Mouse (Mus musculus) liver, embryonic 15.5 days (tissue): Measurements from ENCODE around the gene Hsf2bp. TPM values are rescaled to one million over a fixed set of nuclear protein-coding genes. Genes with fewer than 3 reads are reported as not detected.

Experiments
- ATAC-seq: fragments of 200-750 bp; cut with Nextera tagmentation; 2 replicates; pipeline ENCODE4 v1.8.0; 2017; ENCODE audit warnings: moderate number of reproducible peaks, mild to moderate bottlenecking, moderate library complexity; ENCODE audit not compliant: insufficient read depth
- H3K27ac ChIP-seq: fragments of 300-500 bp; sonication (generic); replicated peaks from 2 replicates; pipeline ENCODE4 v1.5.1; 2015; ENCODE audit warnings: mild to moderate bottlenecking, inconsistent platforms
- H3K27me3 ChIP-seq: fragments of 300-500 bp; sonication (generic); 2 replicates; pipeline ENCODE4 v1.6.1; 2015; ENCODE audit warnings: mild to moderate bottlenecking, inconsistent platforms
- H3K36me3 ChIP-seq: fragments of 300-500 bp; sonication (generic); replicated peaks from 2 replicates; pipeline ENCODE4 v1.6.1; 2015; ENCODE audit warnings: moderate library complexity, mild to moderate bottlenecking, inconsistent platforms
- H3K4me1 ChIP-seq: fragments of 300-500 bp; sonication (generic); replicated peaks from 2 replicates; pipeline ENCODE4 v1.6.1; 2015; ENCODE audit warnings: inconsistent platforms
- H3K4me2 ChIP-seq: fragments of 300-500 bp; sonication (generic); 2 replicates; pipeline ENCODE4 v1.6.1; 2015; ENCODE audit warnings: moderate library complexity, mild to moderate bottlenecking, inconsistent platforms
- H3K4me3 ChIP-seq: fragments of 300-500 bp; sonication (generic); replicated peaks from 2 replicates; pipeline ENCODE4 v1.5.1; 2015; ENCODE audit warnings: mild to moderate bottlenecking, inconsistent platforms
- H3K9ac ChIP-seq: fragments of 300-500 bp; sonication (generic); 2 replicates; pipeline ENCODE4 v1.6.1; 2015; ENCODE audit warnings: moderate library complexity, mild to moderate bottlenecking, inconsistent platforms
- H3K9me3 ChIP-seq: fragments of 300-500 bp; sonication (generic); replicated peaks from 2 replicates; pipeline ENCODE4 v1.6.1; 2016; ENCODE audit warnings: inconsistent platforms
- WGBS: fragments of 180-500 bp; shearing (Covaris S2); methylation state at CpG from one replicate; pipeline ENCODE4 v1.1.7; 2015; ENCODE audit warnings: mixed read lengths; ENCODE audit not compliant: insufficient replicate concordance; 5-methylcytosine and 5-hydroxymethylcytosine counted together
- polyA plus RNA-seq: library from polyadenylated mRNA; unstranded; fragments of >200 nt; fragmentation: Nextera tagmentation; extraction: Ambion mirVana; gene quantifications from 2 replicates; pipeline ENCODE4 v1.2.1, GENCODE M21; 2015

Hsf2bp gene
- polyA plus RNA-seq, 1 experiment from 2014 or later, result 0.21 TPM

DNA sequence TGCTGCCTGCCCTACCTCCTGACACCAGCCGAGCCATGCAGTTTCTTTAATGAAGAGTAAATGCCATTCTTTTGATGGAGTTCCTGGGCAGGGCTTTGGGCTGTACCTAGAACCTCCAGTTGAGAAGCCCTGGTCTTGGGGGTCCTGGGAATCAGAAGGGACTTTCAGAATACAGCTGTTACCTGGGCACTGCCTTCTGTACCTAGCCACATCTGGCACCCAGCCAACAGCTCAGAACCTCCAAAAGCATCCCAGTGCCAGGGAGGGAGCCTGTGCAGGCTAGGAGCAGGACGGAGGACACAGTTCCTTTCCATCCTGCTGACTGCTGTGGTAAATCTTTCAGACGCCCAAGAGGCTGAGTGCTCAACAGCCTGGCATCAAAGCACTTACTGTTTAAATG is 100.3 kb downstream of the Hsf2bp start:
- 63% methylated on average over 3 of the region's 3 CpGs for WGBS
- no peak for ATAC-seq
- Histone ChIP-seq H3K9me3 (no peaks in the 10 kb centered on the region), H3K27ac (no peak overlapping the region), H3K9ac (no peak overlapping the region), H3K4me1 (peaks cover 28% of the 10 kb centered on the region), H3K36me3 (no peaks in the 10 kb centered on the region), H3K4me3 (no peak overlapping the region), H3K27me3 (no peaks in the 10 kb centered on the region), H3K4me2 (no peak overlapping the region)

DNA sequence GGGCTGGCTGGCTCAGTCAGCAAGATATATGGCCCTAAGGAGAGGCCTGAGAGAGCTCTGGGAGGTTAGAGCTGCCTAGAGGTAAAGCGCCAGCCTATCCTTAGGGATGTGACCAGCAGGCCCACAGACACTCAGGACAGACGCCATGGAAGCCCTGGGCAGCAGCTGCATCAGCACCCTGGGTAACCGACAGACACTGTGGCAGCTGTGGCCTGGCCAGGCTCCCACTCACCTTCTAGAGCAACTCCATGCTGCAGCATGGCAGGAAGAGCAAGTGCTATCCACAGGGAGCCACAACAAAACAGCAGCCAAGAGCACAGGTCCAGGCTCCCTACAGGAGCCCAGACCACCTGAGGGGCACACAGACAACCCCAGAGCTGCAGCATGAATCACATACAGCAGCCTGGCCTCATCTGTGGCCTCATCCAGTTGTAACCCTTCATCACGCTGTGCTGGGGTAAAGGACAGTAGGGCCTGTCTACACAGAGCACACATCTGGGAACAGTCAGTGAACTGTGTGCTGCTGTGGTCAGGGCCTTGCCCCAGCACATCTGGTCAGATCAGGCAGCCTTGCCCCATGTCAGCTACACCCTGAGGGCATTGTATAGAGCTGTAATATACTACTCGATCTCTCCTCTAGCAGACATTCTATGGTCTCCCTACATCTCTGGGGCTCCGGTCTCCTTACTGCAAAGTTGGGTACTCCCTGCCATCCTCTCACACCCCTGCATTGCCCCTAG is 100.9 kb downstream of the Hsf2bp start:
- no peak overlapping the region for H3K4me2 ChIP-seq
- 70% methylated on average over 6 of the region's 6 CpGs for WGBS
- H3K27ac ChIP-seq, result no peak overlapping the region
- ATAC-seq, result no peak
- peaks cover 30% of the 10 kb centered on the region for H3K4me1 ChIP-seq
- no peak overlapping the region for H3K4me3 ChIP-seq
- no peak overlapping the region for H3K9ac ChIP-seq
- no peaks in the 10 kb centered on the region for H3K27me3 ChIP-seq
- H3K36me3 ChIP-seq, result no peaks in the 10 kb centered on the region
- no peaks in the 10 kb centered on the region for H3K9me3 ChIP-seq

DNA sequence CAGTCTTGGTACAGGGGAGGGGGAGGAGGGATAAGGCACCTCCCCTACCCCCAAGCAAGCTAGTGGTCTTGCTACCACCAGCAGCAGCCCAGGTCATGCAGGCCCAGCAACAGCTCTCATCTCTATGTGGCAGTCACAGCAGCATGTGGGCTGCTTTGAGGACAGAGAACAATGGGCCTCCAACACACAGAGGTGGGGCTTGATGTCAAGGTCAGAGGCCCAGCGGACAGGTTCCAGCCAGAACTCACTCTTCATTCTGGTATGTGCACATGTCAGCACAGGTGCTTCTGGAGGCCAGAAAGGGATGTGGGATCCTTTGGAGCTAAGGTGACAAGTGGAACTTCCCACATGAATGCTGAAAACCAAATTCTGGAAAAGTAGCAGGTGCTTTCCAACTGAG is 102.2 kb downstream of the Hsf2bp start:
- no peak overlapping the region for H3K27ac ChIP-seq
- H3K36me3 ChIP-seq, result no peaks in the 10 kb centered on the region
- H3K9me3 ChIP-seq, result no peaks in the 10 kb centered on the region
- 67% methylated on average over 1 of the region's 1 CpGs for whole genome bisulfite sequencing
- H3K4me1 ChIP-seq, result peaks cover 27% of the 10 kb centered on the region
- ATAC-seq, result no peak
- no peak overlapping the region for H3K9ac ChIP-seq
- no peaks in the 10 kb centered on the region for H3K27me3 ChIP-seq
- no peak overlapping the region for H3K4me3 ChIP-seq
- H3K4me2 ChIP-seq, result no peak overlapping the region

DNA sequence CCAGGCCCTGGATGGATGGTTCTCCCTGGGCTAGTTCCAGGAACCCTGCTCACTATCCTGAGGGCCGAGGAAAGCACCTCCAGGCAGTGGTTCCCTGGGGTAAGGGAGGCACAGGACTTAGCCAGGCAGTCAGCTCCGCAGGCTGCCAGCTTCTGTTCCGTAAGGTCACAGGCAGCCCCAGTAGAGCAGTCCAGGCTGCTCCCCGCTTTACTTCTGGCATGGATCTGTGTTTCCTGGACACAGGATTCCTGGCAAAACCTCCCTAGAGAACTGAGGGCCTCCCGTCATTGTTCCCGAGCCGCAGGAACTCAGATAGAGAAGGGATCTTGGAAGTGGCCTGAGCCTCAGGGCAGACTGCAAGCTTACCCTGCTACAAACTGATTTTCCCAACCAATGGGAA is 104.7 kb downstream of the Hsf2bp start:
- Histone ChIP-seq H3K36me3 (no peaks in the 10 kb centered on the region), H3K4me2 (no peak overlapping the region), H3K4me3 (no peak overlapping the region), H3K27ac (0 out of 2 replicates have a peak overlapping the region, but pooled peaks have one; percentile 9), H3K4me1 (peaks cover 14% of the 10 kb centered on the region), H3K27me3 (no peaks in the 10 kb centered on the region), H3K9ac (no peak overlapping the region), H3K9me3 (no peaks in the 10 kb centered on the region)
- no peak for ATAC-seq
- 58% methylated on average over 7 of the region's 7 CpGs for WGBS

DNA sequence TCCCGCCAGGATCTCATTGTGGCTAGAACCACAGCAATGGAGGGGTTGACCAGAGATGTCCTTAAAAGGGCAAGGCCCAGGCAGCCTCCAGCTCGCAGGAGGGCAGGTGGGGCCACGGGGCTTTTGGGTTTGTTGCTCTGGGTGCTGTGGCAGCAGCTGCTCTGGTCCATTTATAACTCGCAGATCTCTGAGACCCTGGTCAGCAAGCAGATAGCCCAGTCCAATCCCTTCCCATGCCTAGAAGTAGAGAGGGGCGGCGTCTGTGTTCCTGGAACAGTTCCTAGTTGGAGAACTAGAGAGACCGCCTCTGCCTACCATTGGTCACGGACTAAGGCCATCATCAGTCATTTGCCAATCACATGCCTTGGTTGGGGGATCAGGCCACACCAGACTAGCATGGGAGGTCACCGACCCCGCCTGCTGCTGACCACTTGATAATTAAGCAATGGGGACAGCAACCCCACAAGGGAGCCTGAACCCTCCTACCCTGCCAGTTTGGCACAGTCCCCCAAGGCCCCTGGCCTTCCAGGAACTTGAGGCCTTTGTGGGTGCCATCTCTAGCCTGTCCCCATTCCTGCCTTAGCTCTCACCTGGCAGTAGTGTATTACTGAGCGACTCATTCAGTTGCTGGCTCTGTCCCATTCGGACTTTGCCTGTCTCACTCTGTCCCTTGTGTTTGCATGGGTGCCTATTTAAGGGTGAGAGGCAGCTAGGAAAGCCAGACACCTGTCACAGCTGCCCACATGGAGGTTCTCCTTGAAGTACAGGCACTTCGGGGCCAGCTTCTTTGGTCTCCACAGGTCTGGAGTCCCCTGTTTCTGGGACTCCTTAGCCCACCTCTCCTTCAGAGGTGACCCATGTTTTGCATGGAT is 106.1 kb downstream of the Hsf2bp start:
- peaks cover 14% of the 10 kb centered on the region for H3K4me1 ChIP-seq
- 45% methylated on average over 13 of the region's 13 CpGs for WGBS
- no peaks in the 10 kb centered on the region for H3K27me3 ChIP-seq
- peak; percentile 87 for ATAC-seq
- no peaks in the 10 kb centered on the region for H3K36me3 ChIP-seq
- H3K4me3 ChIP-seq, result no peak overlapping the region
- H3K4me2 ChIP-seq, result no peak overlapping the region
- no peaks in the 10 kb centered on the region for H3K9me3 ChIP-seq
- no peak overlapping the region for H3K9ac ChIP-seq
- peak overlapping the region; percentile 69 for H3K27ac ChIP-seq

DNA sequence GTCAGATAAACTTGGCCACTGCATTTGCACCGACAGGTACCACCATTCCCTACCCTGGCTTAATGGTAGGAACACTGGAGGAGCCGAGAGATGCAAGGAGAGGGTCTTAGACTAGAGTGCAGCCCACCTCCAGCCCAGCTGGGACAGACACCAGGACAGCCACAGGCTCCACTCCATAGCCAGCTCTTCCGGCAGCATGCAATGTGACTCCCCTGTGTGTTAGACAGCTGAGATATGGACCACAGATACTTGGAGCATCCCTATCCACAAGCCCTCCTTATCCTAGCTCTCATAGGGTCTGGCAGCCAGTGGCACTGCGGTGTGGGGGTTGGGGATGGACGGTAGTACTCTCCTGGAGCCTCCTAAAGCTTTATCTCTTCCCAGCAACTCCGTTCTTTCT is 107.1 kb downstream of the Hsf2bp start:
- Histone ChIP-seq H3K4me3 (no peak overlapping the region), H3K4me2 (no peak overlapping the region), H3K4me1 (peaks cover 14% of the 10 kb centered on the region), H3K36me3 (no peaks in the 10 kb centered on the region), H3K9me3 (no peaks in the 10 kb centered on the region), H3K27me3 (no peaks in the 10 kb centered on the region), H3K9ac (no peak overlapping the region), H3K27ac (peak overlapping the region; percentile 64; the same call in 1 of the 2 replicates)
- 61% methylated on average over 6 of the region's 6 CpGs for WGBS
- ATAC-seq, result no peak

DNA sequence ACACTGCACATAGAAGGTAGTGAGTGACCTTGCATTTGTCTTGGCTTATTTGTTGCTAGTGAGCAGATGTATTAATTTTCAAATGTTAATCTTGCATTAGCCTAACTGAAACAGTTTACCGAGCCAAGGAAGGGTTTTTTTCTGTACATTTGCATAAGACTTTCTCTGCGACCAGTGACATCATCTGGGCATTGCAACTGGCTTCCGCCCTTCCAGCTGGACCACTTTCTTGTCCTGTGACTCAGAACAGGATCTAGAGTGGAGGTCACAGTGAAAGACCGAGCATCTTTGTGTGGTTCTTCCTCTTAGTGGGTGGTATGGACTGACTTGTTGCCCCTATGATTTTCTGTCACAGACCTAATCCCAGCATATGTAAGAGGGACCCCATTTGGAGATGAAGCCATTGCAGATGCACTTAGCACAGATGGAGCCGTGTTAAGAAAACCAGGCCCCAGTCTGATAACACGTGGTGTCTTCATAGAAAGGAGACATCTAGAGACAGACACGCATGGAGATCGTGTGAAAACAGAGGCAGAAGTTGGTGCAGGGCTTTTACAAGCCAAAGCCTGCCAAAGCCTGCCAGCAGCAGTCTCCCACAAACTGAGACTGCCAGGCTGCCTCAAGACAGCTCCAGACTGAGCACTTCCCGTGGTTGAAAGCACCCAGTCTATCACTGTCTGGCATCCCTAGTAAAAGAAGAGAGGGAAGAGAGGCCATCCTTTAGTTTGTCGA is 108.1 kb downstream of the Hsf2bp start:
- 58% methylated on average over 10 of the region's 10 CpGs for WGBS
- ATAC-seq, result no peak

DNA sequence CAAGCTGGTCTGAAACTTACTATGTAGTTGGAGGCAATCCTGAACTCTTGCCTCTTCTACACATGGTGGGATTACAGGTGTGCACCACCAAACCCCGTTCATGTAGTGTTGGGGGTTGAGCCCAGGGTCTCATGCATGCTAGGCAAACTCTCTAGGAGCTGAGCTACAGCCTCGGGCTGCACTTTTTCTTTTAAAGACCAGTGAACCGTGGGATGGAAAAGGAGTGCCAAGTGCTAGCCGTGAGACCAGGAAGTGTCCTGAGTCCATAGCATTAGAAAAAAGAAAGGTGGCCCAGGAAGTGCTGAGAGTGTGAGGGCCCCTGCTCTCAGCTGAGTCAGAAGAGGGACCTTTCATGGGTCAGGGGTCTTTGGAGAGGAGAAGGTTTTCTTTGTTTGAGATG is 111.9 kb downstream of the Hsf2bp start:
- no peak overlapping the region for H3K4me3 ChIP-seq
- H3K9me3 ChIP-seq, result no peaks in the 10 kb centered on the region
- H3K4me1 ChIP-seq, result no peaks in the 10 kb centered on the region; the same call in 1 of the 2 replicates
- H3K27me3 ChIP-seq, result no peaks in the 10 kb centered on the region; the same call in 1 of the 2 replicates
- no peaks in the 10 kb centered on the region for H3K36me3 ChIP-seq
- no peak overlapping the region for H3K4me2 ChIP-seq
- H3K9ac ChIP-seq, result no peak overlapping the region
- WGBS, result 56% methylated on average over 4 of the region's 4 CpGs
- no peak for ATAC-seq
- H3K27ac ChIP-seq, result no peak overlapping the region

More for the DNA sequence above, 108.1 kb downstream of the Hsf2bp start:
- Histone ChIP-seq H3K27me3 (no peaks in the 10 kb centered on the region), H3K36me3 (no peaks in the 10 kb centered on the region), H3K4me1 (peaks cover 11% of the 10 kb centered on the region), H3K4me3 (no peak overlapping the region), H3K4me2 (no peak overlapping the region), H3K9me3 (no peaks in the 10 kb centered on the region), H3K27ac (no peak overlapping the region), H3K9ac (no peak overlapping the region)

DNA sequence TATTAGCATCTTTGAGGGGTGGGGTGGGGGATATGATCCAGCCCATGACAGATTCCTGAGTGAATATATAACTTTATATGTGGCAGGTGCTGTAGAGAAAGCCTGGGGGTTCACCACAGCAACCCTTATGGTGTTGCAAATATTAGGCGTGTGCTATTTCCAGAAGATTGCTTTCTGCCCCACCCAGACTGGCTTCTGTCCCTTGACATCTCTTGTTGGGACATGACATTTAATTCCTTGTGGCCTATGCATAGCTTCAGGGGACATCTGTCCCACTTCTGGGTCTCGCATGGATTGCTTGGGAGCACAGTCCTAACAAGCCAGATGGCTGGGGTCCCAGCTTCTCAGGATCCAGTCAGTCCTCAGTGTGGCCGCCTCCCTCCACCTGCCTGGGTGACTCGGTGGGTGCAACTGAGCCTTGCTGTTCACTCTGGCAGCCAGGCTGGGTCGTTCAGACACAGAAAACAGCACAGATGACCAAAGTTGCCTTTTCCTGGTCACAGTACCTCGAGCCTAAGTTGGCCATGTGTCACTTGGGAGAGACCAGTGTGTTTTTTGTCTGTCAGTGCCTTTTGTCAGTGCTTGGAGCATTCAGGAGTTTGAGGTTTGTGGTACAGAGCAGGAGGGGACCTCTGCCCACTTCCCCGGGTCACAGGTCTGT is 112.7 kb downstream of the Hsf2bp start:
- H3K4me3 ChIP-seq, result no peak overlapping the region
- H3K36me3 ChIP-seq, result no peaks in the 10 kb centered on the region
- 42% methylated on average over 7 of the region's 7 CpGs for WGBS
- no peak overlapping the region for H3K4me2 ChIP-seq
- no peaks in the 10 kb centered on the region for H3K4me1 ChIP-seq
- H3K9ac ChIP-seq, result no peak overlapping the region
- no peaks in the 10 kb centered on the region; the same call in 1 of the 2 replicates for H3K27me3 ChIP-seq
- no peak overlapping the region for H3K27ac ChIP-seq
- no peak for ATAC-seq
- no peaks in the 10 kb centered on the region for H3K9me3 ChIP-seq

DNA sequence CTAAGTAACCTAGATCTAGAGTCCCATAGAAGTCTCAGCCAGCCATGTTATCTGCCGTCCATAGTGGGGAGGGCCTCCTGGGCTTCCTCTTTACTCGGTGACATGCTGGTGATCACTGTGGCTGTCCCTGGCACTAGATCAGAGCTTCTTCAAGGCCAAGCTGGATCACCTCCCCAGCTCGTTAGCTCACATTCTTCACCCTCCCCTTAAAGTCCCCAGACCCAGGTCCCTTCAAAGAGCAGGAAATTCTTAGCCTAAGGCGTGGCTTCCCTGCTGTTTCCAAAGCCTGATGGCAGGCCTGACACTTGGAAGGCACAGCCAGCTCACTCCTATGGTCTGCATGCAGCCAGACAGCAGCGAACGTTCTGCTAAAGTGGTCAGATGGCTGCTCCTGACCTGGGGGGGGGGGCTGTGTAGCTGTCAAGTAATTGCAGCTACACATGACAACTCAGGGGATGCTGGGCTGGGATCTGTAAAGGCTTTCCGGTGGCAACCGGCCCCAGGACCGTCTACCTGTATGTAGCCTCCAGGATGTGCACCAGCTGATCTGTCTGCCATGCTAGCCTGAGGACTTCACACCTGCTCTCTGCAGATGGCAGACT is 115.5 kb downstream of the Hsf2bp start:
- Histone ChIP-seq H3K4me3 (no peak overlapping the region), H3K36me3 (no peaks in the 10 kb centered on the region), H3K4me2 (no peak overlapping the region), H3K27me3 (no peaks in the 10 kb centered on the region; the same call in 1 of the 2 replicates), H3K27ac (no peak overlapping the region), H3K9ac (no peak overlapping the region), H3K9me3 (no peaks in the 10 kb centered on the region), H3K4me1 (no peaks in the 10 kb centered on the region)
- no peak for ATAC-seq
- 48% methylated on average over 9 of the region's 9 CpGs for WGBS
